Mouse (Mus musculus): ENCODE results near the gene Mki67.

Mki67 gene

DNA sequence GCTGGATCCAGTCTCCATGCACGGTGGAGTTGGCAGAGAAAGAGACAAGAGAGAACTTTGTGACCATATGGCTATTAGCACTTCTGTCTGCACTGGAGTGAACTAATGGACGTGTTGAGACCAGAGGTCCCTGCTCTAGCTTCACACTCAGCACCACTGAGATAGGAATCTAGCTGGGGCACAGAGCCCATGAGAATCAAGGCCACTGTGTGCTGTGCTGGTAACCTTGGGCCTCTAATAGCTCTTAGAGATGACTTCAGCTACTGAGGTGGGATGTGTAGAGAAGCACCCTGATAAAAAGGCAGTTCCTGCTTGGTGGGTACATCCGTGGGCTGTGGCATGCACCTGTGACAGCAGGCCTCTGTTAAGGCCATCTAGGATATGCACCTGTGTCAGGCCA is 42.6 kb downstream of the Mki67 start:
- in situ Hi-C loops (cut with MboI, MseI): loop anchor here in 1 of 2 experiments (10.0 kb wide), 1 partner anchor 269 kb away; no protein-coding TSS in a partner anchor

DNA sequence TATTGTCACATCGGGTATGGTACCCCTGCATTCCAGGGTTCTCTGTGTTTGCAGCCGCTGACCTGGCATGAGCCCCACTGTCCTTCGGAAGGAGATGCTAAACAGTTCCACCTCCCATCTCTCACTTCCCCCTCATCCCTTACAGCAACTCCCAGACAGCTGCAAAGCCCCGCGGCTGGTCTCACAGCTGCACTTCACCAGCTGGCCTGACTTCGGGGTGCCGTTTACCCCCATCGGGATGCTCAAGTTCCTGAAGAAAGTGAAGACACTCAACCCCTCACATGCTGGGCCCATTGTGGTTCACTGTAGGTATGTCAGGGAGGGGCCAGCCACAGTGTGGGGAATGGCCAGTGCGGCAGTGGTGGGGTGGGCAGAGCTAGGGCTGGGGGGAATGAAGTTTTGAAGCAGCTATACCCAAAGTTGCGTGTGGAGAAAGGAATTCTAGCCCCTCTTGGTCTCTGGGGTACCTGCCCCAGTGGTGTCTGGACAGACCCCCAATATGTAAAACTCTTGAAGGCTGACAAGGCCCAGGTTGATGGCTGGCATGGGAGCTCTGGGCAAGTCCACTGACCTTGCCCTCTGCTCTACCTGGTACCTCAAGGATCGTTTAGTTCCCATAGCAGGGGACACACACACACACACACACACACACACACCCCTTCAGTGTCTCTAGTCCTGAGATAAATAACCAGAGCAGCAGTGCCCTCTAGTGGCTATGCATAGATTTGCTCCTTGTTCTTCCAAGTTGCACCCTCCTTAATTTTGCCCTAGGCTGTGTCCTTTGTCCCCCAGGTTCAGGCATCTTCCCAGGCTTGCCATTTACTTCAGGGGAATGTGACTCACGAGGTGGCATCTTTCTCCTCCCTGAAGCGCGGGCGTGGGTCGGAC is 47.1 kb downstream of the Mki67 start:
- in situ Hi-C loops (cut with MboI, MseI): loop anchor here in 1 of 2 experiments (5.0 kb wide), 1 partner anchor 132 kb away; the partner anchor contains the start of gene Ptpre

DNA sequence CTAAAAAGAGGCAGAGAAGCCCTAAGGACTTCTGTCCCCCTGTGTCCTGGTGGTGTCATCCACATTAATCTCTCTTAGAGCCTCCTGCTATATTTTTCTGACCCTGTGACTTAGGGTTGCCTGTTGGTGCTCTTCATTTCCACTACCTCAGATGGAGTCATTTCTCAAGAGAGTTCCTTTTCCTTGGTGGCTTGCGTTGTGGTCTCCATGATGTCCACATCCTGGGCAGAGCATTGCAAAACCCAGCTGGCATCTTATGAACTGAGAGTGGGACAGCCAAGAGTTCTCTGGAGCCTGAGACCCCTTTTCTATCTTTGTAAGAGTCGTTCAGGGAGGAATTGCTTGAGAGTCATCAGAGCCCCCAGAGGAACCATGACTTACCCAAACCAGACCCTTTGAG is 49.8 kb downstream of the Mki67 start:
- in situ Hi-C loops (cut with MboI, MseI): loop anchor here in 1 of 2 experiments (5.0 kb wide), 1 partner anchor 129 kb away; the partner anchor contains the start of gene Ptpre

DNA sequence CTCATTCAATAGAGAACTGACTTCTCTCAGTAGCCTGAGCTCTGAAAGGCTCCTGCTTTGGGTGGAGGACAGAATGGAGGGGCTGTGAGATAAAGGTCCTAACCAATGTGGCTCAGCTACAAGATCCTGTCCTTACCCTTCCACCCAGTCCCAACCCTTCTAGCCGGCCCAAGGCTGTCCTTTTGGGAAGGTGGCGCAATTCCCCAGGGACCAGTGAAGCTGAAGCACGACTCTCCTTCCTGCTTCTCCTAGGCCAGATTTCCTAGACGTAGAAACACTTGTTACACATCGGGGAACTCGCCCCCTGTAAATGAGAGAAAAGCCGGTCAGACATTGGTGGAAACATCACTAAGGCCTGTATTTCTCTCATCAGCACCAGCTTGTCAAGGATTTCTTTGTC is 52.0 kb downstream of the Mki67 start:
- in situ Hi-C loops (cut with MboI, MseI): no loop called here

DNA sequence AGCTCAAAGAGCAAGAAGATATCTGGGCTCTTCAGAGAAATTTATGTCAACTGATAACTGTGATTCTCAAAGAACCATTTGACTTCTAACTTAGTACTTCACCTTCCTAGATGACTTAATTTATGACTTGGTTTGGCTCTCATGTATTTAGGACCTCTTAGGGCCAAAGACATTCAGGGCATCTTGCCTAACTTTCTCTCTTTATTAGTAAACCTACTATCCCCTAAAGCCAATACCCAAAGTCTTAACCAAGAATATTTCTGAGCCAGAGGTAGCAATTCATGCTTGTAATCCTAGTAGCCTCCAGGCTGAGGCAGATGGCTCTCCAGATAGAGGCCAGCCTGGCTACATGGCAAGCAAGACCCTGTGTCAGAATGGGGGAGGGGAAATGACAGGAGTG is 55.8 kb downstream of the Mki67 start:
- in situ Hi-C loops (cut with MboI, MseI): no loop called here

DNA sequence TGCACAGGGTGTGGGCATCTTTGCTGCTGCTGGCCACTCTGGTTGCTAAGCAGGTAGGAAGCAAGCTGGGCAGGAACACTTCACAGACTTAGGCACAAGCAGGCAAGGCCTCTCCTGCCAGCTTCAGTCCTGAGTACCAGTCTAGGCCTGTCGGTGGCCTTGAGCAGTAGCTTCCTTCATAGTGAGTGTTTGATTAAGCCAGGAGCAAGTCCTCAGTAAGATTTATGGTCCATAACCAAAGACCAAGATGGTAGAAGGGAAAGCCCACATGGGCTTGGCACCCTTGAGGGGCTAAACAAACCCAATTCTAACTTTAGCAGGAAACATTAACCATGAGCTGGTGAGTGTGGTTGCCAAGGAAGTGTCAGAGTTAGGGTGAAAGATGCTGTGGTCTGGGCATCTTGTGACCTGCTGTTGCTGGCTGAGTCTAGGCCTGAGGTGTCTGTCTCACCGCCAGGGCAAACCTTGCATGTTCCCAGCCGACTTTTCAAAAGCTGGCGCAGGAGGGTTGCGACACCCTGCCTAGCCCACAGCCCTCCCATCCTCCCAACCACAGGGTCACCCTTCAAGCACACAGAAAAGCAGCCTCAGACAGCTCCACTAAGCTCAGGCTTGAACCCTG is 56.7 kb downstream of the Mki67 start:
- in situ Hi-C loops (cut with MboI, MseI): no loop called here

GRCm38 (mm10) chr7:135658150-135658549 is 58.0 kb downstream of the Mki67 start:
- in situ Hi-C loops (cut with MboI, MseI): no loop called here

- in situ Hi-C loops (cut with MboI, MseI): no loop called here
Measured at GRCm38 (mm10) chr7:135655113-135655512, 61.0 kb downstream of the Mki67 start.

- in situ Hi-C loops (cut with MboI, MseI): no loop called here
Measured at GRCm38 (mm10) chr7:135654288-135654687, 61.9 kb downstream of the Mki67 start.

DNA sequence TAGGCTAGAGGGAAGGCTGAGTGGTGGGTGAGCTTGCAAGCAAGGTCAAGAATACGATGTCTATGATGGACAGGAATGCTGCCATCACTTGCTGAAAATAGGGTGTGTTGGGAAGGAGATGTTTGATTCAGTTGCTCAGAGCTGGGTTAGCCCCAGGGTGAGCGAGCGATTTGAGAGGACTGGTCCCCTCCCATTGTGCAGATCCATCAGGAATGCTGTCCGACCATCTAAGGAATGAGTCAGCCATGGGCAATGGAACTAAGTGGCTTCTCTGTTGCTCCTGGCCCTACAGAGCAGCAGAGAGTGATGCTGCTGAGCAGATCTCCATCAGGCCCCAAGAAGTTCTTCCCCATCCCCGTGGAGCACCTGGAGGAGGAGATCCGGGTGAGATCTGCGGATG is 62.6 kb downstream of the Mki67 start:
- in situ Hi-C loops (cut with MboI, MseI): no loop called here

- in situ Hi-C loops (cut with MboI, MseI): no loop called here
Measured at GRCm38 (mm10) chr7:135652781-135653180, 63.4 kb downstream of the Mki67 start.

- in situ Hi-C loops (cut with MboI, MseI): no loop called here
Measured at GRCm38 (mm10) chr7:135651831-135652511, 64.2 kb downstream of the Mki67 start.

DNA sequence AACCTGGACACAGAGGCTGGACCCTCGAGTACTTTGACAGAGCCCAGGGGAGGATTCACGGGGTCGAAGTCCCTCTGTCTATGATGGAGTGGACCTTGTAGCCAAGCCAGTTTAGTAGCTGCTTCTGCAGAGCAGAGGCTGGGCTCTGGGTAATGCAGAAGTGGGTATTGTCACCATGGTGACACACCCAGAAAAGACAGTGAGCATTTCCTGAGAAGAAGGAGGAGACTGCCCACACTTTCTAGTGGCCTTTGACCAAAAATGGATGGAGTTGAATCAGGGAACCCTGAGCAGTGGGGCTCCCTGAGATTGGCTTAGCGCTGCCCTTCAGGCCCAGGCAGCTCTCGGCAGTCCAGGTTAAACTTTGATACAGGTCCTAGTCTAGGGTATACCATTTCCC is 66.1 kb downstream of the Mki67 start:
- in situ Hi-C loops (cut with MboI, MseI): no loop called here

DNA sequence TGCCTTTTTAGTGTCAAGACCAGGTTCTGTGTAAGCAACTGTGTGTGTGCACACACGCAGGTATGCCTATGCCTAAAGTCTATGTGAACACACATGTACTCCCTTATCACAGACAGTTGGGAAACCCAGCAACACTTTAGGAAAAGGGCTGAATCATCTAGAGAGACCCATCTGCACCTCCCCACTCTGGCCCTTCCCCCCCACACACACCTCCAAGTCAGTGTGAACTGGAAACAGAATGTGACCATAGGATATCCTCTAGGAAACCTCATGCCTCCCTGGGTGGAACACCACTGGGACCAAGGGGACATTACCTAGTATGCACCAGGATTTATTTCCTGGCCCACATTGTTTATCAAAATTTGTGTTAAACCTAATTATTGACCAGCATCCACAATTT is 66.9 kb downstream of the Mki67 start:
- in situ Hi-C loops (cut with MboI, MseI): loop anchor here in 1 of 2 experiments (25.0 kb wide), 1 partner anchor 1862 kb away; the partner anchor contains the start of genes Dhx32 and Fank1

- in situ Hi-C loops (cut with MboI, MseI): loop anchor here in 1 of 2 experiments (25.0 kb wide), 1 partner anchor 1862 kb away; the partner anchor contains the start of genes Dhx32 and Fank1
Measured at GRCm38 (mm10) chr7:135648821-135649220, 67.3 kb downstream of the Mki67 start.

DNA sequence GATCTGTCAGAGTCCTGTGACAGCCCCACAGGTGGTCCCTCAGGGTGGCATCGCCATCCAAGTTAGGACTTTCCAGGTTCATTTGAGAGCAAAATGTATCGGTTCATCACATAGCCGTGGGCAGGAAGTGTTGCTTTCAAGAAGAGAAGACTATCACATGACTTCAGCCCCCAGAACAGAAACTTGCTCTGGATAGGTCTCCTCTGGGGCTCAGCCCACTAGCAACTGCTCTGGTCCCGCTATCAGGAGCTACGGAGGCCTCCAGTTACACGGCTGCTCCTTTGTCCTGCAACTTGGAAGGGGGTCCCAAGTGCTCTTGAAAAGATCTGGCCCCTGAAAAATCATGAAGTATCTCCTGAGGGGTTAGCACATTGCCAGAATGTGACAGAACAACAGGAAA is 69.2 kb downstream of the Mki67 start:
- in situ Hi-C loops (cut with MboI, MseI): loop anchor here in 1 of 2 experiments (25.0 kb wide), 1 partner anchor 1860 kb away; the partner anchor contains the start of genes Dhx32 and Fank1

DNA sequence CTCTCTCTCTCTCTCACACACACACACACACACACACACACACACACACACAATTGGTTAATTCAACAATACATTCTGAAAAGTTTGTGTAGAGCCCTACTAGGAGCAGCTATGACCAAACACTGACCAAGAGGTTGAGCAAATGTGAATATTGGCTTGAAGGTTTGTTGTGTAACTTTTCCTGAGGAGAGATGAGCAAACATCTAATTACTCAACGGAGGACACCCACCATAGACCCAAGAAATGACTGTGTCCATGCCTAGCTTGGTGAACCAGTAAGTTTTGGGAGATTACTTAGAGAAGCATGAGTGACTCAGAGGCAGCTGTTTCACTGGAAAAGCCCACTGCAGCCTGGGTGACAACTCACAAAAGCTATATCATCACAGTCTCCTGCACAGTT is 71.7 kb downstream of the Mki67 start:
- in situ Hi-C loops (cut with MboI, MseI): loop anchor here in 1 of 2 experiments (25.0 kb wide), 1 partner anchor 1857 kb away; the partner anchor contains the start of genes Dhx32 and Fank1

DNA sequence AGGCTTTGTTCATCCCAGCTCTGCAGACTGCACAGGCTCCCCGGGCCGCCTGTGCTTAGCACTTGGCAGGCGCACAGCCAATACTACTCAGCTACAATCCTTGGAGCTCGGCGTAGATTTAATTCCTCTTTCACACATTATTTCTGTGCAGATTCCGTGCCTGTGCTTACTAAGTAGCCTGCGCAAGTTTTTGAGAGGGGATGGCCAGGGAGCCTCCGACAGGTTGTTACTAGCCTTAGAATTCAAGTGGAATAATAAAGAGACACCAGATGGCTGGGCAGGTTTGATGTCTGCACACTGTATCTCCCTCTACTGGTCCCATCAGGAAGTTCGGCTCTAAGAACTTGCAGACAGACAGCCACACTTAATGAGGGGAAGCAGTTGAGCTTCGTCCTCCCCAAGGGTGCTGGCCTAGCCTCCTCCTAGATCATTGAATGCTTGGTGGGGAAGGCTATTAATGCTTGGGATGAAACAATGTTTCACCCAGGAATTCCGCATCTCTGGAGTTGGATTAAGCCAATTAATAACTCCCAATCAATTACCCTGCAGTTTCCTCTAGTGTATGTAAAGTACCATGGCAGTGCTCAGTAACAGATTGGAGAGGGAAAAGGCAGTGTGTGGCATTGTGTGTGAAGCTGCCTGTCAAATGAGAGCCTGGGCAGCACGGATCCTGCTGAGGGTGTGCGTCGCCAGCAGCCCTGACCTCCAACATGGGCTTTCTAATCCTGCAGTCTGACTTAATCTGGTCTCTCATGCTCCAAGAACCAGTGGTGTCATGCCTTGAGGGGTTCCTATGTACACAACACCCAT is 74.3 kb downstream of the Mki67 start:
- in situ Hi-C loops (cut with MboI, MseI): loop anchor here in 1 of 2 experiments (25.0 kb wide), 1 partner anchor 1855 kb away; the partner anchor contains the start of genes Dhx32 and Fank1
